Mouse (Mus musculus): ENCODE data around the gene Nfatc4.

GRCm38 (mm10) chr14:55838740-55839139 lies 15.8 kb downstream of the Nfatc4 start:
- TF ChIP-seq CTCF (IDR thresholded peaks at IDR 0.05; ENCODE audit: borderline replicate concordance, control insufficient read depth, extremely low read depth, insufficient read depth, low read length, poor library complexity) (no peak), POLR2A (IDR thresholded peaks at IDR 0.05; ENCODE audit: control insufficient read depth, extremely low read depth, insufficient read depth, low read length, poor library complexity) (no peak)

Data from thymus, adult 2 months (tissue).